Mouse (Mus musculus) testis, adult 2 months (tissue): ENCODE data around the gene Grm7.

Source experiments
- CTCF ChIP-seq: fragments of 200-500 bp; IDR thresholded peaks from 2 replicates; pipeline ENCODE4 v1.5.1; 2012; ENCODE audit warnings: low read depth, mild to moderate bottlenecking, inconsistent platforms, low read length, moderate library complexity; ENCODE audit not compliant: control insufficient read depth, insufficient read depth, insufficient replicate concordance
- POLR2A ChIP-seq: fragments of 200-500 bp; IDR thresholded peaks from 2 replicates; pipeline ENCODE4 v1.6.1; 2012; ENCODE audit warnings: low read depth, mild to moderate bottlenecking, inconsistent platforms, low read length, moderate library complexity; ENCODE audit not compliant: control insufficient read depth

DNA sequence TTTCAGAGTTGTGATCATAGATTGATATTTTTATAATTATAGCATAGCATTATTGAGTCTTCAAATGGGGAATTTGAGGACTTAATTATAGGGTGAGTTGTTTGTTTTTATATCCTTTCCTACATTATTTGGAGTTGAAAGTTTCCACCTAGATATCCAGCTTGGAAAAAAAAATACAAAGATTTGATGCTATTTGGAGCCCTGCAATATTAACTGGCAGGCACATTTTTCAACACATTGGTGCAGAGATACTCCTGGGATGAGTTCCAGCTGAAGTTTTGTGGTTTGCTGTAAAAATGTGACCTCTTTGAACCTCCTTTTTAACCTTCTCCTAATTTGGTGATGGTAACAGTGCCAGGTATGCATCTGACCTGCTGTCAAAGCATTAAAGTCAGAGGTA is 802.5 kb downstream of the Grm7 start:
- no peak for TF ChIP-seq CTCF
- no peak for TF ChIP-seq POLR2A
